Mouse (Mus musculus) embryonic facial prominence, embryonic 11.5 days (tissue): Measurements from ENCODE around the gene Ccnc. TPM values are rescaled to one million over a fixed set of nuclear protein-coding genes. Genes with fewer than 3 reads are reported as not detected.

Experiments used
- ATAC-seq: fragments of 200-750 bp; cut with Nextera tagmentation; replicated peaks from 2 replicates; pipeline ENCODE4 v1.8.0; 2017; ENCODE audit warnings: low read depth; ENCODE audit not compliant: insufficient number of reproducible peaks, low FRiP score, low TSS enrichment
- DNase-seq: peaks from one replicate; pipeline ENCODE4 v3.0.0-alpha.2; 2015; ENCODE audit warnings: low spot score
- H3K27ac ChIP-seq: fragments of 300-500 bp; sonication (generic); replicated peaks from 2 replicates; pipeline ENCODE4 v1.5.1; 2014; ENCODE audit warnings: mild to moderate bottlenecking, low read depth, low read length, control low read depth
- H3K27me3 ChIP-seq: fragments of 300-500 bp; sonication (generic); 2 replicates; pipeline ENCODE4 v1.6.1; 2014; ENCODE audit warnings: mild to moderate bottlenecking, low read length, moderate library complexity, mixed read lengths; ENCODE audit not compliant: control insufficient read depth, insufficient read depth
- H3K36me3 ChIP-seq: fragments of 300-500 bp; sonication (generic); replicated peaks from 2 replicates; pipeline ENCODE4 v1.6.1; 2014; ENCODE audit warnings: low read depth, mild to moderate bottlenecking, low read length, moderate library complexity, mixed read lengths; ENCODE audit not compliant: control insufficient read depth, insufficient read depth
- H3K4me1 ChIP-seq: fragments of 300-500 bp; sonication (generic); 2 replicates; pipeline ENCODE4 v1.6.1; 2014; ENCODE audit warnings: low read length, mixed read lengths; ENCODE audit not compliant: control insufficient read depth, insufficient read depth
- H3K4me2 ChIP-seq: fragments of 300-500 bp; sonication (generic); 2 replicates; pipeline ENCODE4 v1.6.1; 2014; ENCODE audit warnings: low read depth, mild to moderate bottlenecking, control low read depth, low read length, moderate library complexity
- H3K4me3 ChIP-seq: fragments of 300-500 bp; sonication (generic); 2 replicates; pipeline ENCODE4 v1.5.1; 2014; ENCODE audit warnings: low read depth, low read length, control low read depth
- H3K9ac ChIP-seq: fragments of 300-500 bp; sonication (generic); replicated peaks from 2 replicates; pipeline ENCODE4 v1.6.1; 2014; ENCODE audit warnings: mild to moderate bottlenecking, control low read depth, low read length
- H3K9me3 ChIP-seq: fragments of 300-500 bp; sonication (generic); replicated peaks from 2 replicates; pipeline ENCODE4 v1.6.1; 2016; ENCODE audit warnings: mild to moderate bottlenecking, low read length, inconsistent platforms, mixed read lengths; ENCODE audit not compliant: control insufficient read depth
- WGBS: fragments of 180-500 bp; shearing (Covaris S2); extraction: QIAGEN DNeasy Blood & Tissue Kit; methylation state at CpG from one replicate; pipeline ENCODE4 v1.1.7; 2014; 5-methylcytosine and 5-hydroxymethylcytosine counted together
- polyA plus RNA-seq: library from polyadenylated mRNA; unstranded; fragments of >200 nt; fragmentation: Nextera tagmentation; extraction: Ambion mirVana; gene quantifications from 2 replicates; pipeline ENCODE4 v1.2.1, GENCODE M21; 2014

Gene Ccnc
- polyA plus RNA-seq, 1 experiment from 2014 or later = 67.5 TPM

GRCm38 (mm10) chr4:21684341-21684970 lies 43.0 kb upstream of the Ccnc start:
- 0% methylated on average over 14 of the region's 14 CpGs for WGBS
- no peak overlapping the region for H3K4me2 ChIP-seq

GRCm38 (mm10) chr4:21685595-21686091 lies 41.9 kb upstream of the Ccnc start, which contains the start of gene Prdm13:
Gene Prdm13, minus strand, starts transcription at chr4:21685963.
- 0 out of 2 replicates have a peak, but pooled peaks have one; percentile 20 for ATAC-seq
- no peak within 1 kb of the TSS for H3K9ac ChIP-seq

More at GRCm38 (mm10) chr4:21684341-21684970, 43.0 kb upstream of the Ccnc start:
- Histone ChIP-seq H3K27me3 (peaks cover 86% of the 10 kb centered on the region), H3K4me1 (no peaks in the 10 kb centered on the region; the same call in 1 of the 2 replicates), H3K4me3 (no peak overlapping the region), H3K9me3 (no peaks in the 10 kb centered on the region), H3K9ac (no peak overlapping the region), H3K27ac (no peak overlapping the region), H3K36me3 (no peaks in the 10 kb centered on the region)
- ATAC-seq = no peak
- DNase-seq = peak; percentile 33

GRCm38 (mm10) chr4:21686416-21686815 lies 41.1 kb upstream of the Ccnc start:
- DNase-seq (peak; percentile 10), ATAC-seq (no peak)
- H3K9ac ChIP-seq = no peak overlapping the region
- no peak overlapping the region for H3K4me3 ChIP-seq
- H3K9me3 ChIP-seq = no peaks in the 10 kb centered on the region
- H3K4me1 ChIP-seq = no peaks in the 10 kb centered on the region
- H3K27ac ChIP-seq = no peak overlapping the region
- no peak overlapping the region for H3K4me2 ChIP-seq
- H3K27me3 ChIP-seq = peaks cover 82% of the 10 kb centered on the region
- 2% methylated on average over 11 of the region's 11 CpGs for WGBS
- H3K36me3 ChIP-seq = no peaks in the 10 kb centered on the region

More at GRCm38 (mm10) chr4:21685595-21686091, 41.9 kb upstream of the Ccnc start, which contains the start of gene Prdm13:
- H3K4me3 ChIP-seq = no peak within 1 kb of the TSS
- no peak within 1 kb of the TSS for H3K27ac ChIP-seq
- H3K4me1 ChIP-seq = no peaks in the 10 kb centered on the region
- no peaks in the 10 kb centered on the region for H3K9me3 ChIP-seq
- H3K4me2 ChIP-seq = no peak within 1 kb of the TSS
- no peaks in the 10 kb centered on the region for H3K36me3 ChIP-seq
- DNase-seq = peak; percentile 11
- H3K27me3 ChIP-seq = peaks cover 82% of the 10 kb centered on the region
- under 1% methylated on average over 38 of the region's 38 CpGs for WGBS

- Histone ChIP-seq H3K4me2 (no peak overlapping the region), H3K4me3 (no peak overlapping the region), H3K27ac (no peak overlapping the region), H3K4me1 (no peaks in the 10 kb centered on the region), H3K36me3 (no peaks in the 10 kb centered on the region), H3K27me3 (peaks cover 83% of the 10 kb centered on the region), H3K9me3 (no peaks in the 10 kb centered on the region), H3K9ac (no peak overlapping the region)
- ATAC-seq = no peak
- peak; percentile 48 for DNase-seq
- 0% methylated on average over 5 of the region's 5 CpGs for WGBS
Measured at GRCm38 (mm10) chr4:21686934-21687333, 40.6 kb upstream of the Ccnc start.

- peak overlapping the region; percentile 33 for H3K4me3 ChIP-seq
- H3K27ac ChIP-seq = no peak overlapping the region
- no peaks in the 10 kb centered on the region for H3K9me3 ChIP-seq
- under 1% methylated on average over 49 of the region's 51 CpGs for WGBS
- DNase-seq (peak; percentile 46), ATAC-seq (peak; percentile 64; the same call in 1 of the 2 replicates)
- H3K36me3 ChIP-seq = no peaks in the 10 kb centered on the region
- peak overlapping the region; percentile 75 for H3K4me2 ChIP-seq
- no peak overlapping the region; the same call in 1 of the 2 replicates for H3K9ac ChIP-seq
- H3K4me1 ChIP-seq = no peaks in the 10 kb centered on the region
- peaks cover 81% of the 10 kb centered on the region for H3K27me3 ChIP-seq
Measured at GRCm38 (mm10) chr4:21687783-21688702, 39.5 kb upstream of the Ccnc start.

- Histone ChIP-seq H3K9ac (peak overlapping the region; percentile 25; the same call in 1 of the 2 replicates), H3K4me1 (no peaks in the 10 kb centered on the region), H3K27ac (no peak overlapping the region), H3K27me3 (peaks cover 76% of the 10 kb centered on the region), H3K9me3 (no peaks in the 10 kb centered on the region), H3K4me3 (peak overlapping the region; percentile 33), H3K36me3 (no peaks in the 10 kb centered on the region), H3K4me2 (peak overlapping the region; percentile 75)
- DNase-seq = peak; percentile 33
- ATAC-seq = peak; percentile 45; the same call in 1 of the 2 replicates
- WGBS = under 1% methylated on average over 43 of the region's 64 CpGs
Measured at GRCm38 (mm10) chr4:21688703-21689200, 38.7 kb upstream of the Ccnc start.

GRCm38 (mm10) chr4:21689492-21689941 lies 38.0 kb upstream of the Ccnc start:
- ATAC-seq (no peak), DNase-seq (peak; percentile 23)
- peaks cover 68% of the 10 kb centered on the region for H3K27me3 ChIP-seq
- H3K27ac ChIP-seq = no peak overlapping the region
- H3K4me2 ChIP-seq = no peak overlapping the region
- H3K4me1 ChIP-seq = no peaks in the 10 kb centered on the region
- WGBS = under 1% methylated on average over 18 of the region's 18 CpGs
- no peaks in the 10 kb centered on the region for H3K36me3 ChIP-seq
- H3K9me3 ChIP-seq = no peaks in the 10 kb centered on the region
- no peak overlapping the region for H3K9ac ChIP-seq
- H3K4me3 ChIP-seq = no peak overlapping the region
